Mouse (Mus musculus): ENCODE measurements around the gene H2-Ab1. TPM values are rescaled to one million over a fixed set of nuclear protein-coding genes. Genes with fewer than 3 reads are reported as not detected.

The H2-Ab1 gene
- polyA plus RNA-seq, 1 experiment = 175 TPM

- no peak overlapping the region for H3K27ac ChIP-seq (ENCODE audit: control insufficient read depth, insufficient read depth, low read depth, low read length, poor library complexity)
- H3K4me1 ChIP-seq (ENCODE audit: control insufficient read depth, insufficient read depth, low read length) = no peaks in the 10 kb centered on the region; the same call in 1 of the 2 replicates
- no peak overlapping the region for H3K4me3 ChIP-seq (replicated peaks; ENCODE audit: control insufficient read depth, low read depth, low read length)
- under 1% methylated on average over 9 of the region's 9 CpGs for WGBS
- peak; percentile 99 for TF ChIP-seq CTCF (IDR thresholded peaks at IDR 0.05; ENCODE audit: control insufficient read depth, insufficient read depth, low read length)
- no peak for TF ChIP-seq POLR2A (IDR thresholded peaks at IDR 0.05; ENCODE audit: borderline replicate concordance, control insufficient read depth, low read depth, low read length)
These were observed 22.6 kb upstream of the H2-Ab1 start for GRCm38 (mm10) chr17:34234926-34235325.

GRCm38 (mm10) chr17:34236691-34237090, 20.8 kb upstream of the H2-Ab1 start:
- TF ChIP-seq CTCF (IDR thresholded peaks at IDR 0.05; ENCODE audit: control insufficient read depth, insufficient read depth, low read length) (no peak), POLR2A (IDR thresholded peaks at IDR 0.05; ENCODE audit: borderline replicate concordance, control insufficient read depth, low read depth, low read length) (no peak)
- Histone ChIP-seq H3K4me3 (replicated peaks; ENCODE audit: control insufficient read depth, low read depth, low read length) (no peak overlapping the region), H3K4me1 (ENCODE audit: control insufficient read depth, insufficient read depth, low read length) (no peaks in the 10 kb centered on the region; the same call in 1 of the 2 replicates), H3K27ac (ENCODE audit: control insufficient read depth, insufficient read depth, low read depth, low read length, poor library complexity) (no peak overlapping the region)
- 81% methylated on average over 5 of the region's 5 CpGs for WGBS

DNA sequence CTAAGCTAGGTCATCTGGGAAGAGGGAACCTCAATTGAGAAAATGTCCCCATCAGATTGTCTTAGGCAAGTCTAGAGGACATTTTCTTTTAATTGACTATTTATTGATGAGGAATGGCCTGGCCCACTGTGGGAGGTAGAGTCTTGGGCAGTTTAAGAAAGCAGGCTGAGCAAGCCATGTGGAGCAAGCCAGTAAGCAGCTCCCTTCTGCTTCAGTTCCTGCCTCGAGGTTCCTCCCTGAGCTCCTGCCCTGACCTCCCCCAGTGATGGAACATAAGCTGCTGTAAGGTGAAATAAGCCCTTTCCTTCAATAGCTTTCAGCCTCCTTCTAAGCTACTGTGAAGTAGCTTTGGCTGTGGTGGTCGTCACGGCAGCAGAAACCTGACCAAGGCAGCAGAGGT, 19.7 kb upstream of the H2-Ab1 start:
- H3K4me1 ChIP-seq (ENCODE audit: control insufficient read depth, insufficient read depth, low read length) = no peaks in the 10 kb centered on the region; the same call in 1 of the 2 replicates
- TF ChIP-seq CTCF (IDR thresholded peaks at IDR 0.05; ENCODE audit: control insufficient read depth, insufficient read depth, low read length) (no peak), POLR2A (IDR thresholded peaks at IDR 0.05; ENCODE audit: borderline replicate concordance, control insufficient read depth, low read depth, low read length) (no peak)
- H3K4me3 ChIP-seq (replicated peaks; ENCODE audit: control insufficient read depth, low read depth, low read length) = no peak overlapping the region
- no peak overlapping the region for H3K27ac ChIP-seq (ENCODE audit: control insufficient read depth, insufficient read depth, low read depth, low read length, poor library complexity)
- WGBS = 68% methylated on average over 3 of the region's 3 CpGs

- Histone ChIP-seq H3K27ac (ENCODE audit: control insufficient read depth, insufficient read depth, low read depth, low read length, poor library complexity) (peak within 1 kb of the TSS; percentile 94), H3K4me1 (ENCODE audit: control insufficient read depth, insufficient read depth, low read length) (no peaks in the 10 kb centered on the region; the same call in 1 of the 2 replicates), H3K4me3 (replicated peaks; ENCODE audit: control insufficient read depth, low read depth, low read length) (peak within 1 kb of the TSS; percentile 45)
- TF ChIP-seq CTCF (IDR thresholded peaks at IDR 0.05; ENCODE audit: control insufficient read depth, insufficient read depth, low read length) = no peak
- no peak for TF ChIP-seq POLR2A (IDR thresholded peaks at IDR 0.05; ENCODE audit: borderline replicate concordance, control insufficient read depth, low read depth, low read length)
- WGBS = 23% methylated on average over 3 of the region's 3 CpGs
These were observed 18.8 kb upstream of the H2-Ab1 start, which contains the start of gene H2-Ob for GRCm38 (mm10) chr17:34238706-34239105. Gene H2-Ob (plus strand): TSS chr17:34238903.

GRCm38 (mm10) chr17:34239601-34240041, 17.9 kb upstream of the H2-Ab1 start:
- 2% methylated on average over 10 of the region's 10 CpGs for WGBS
- Histone ChIP-seq H3K27ac (ENCODE audit: control insufficient read depth, insufficient read depth, low read depth, low read length, poor library complexity) (peak overlapping the region; percentile 94), H3K4me1 (ENCODE audit: control insufficient read depth, insufficient read depth, low read length) (no peaks in the 10 kb centered on the region; the same call in 1 of the 2 replicates), H3K4me3 (replicated peaks; ENCODE audit: control insufficient read depth, low read depth, low read length) (peak overlapping the region; percentile 44)
- TF ChIP-seq CTCF (IDR thresholded peaks at IDR 0.05; ENCODE audit: control insufficient read depth, insufficient read depth, low read length) (no peak), POLR2A (IDR thresholded peaks at IDR 0.05; ENCODE audit: borderline replicate concordance, control insufficient read depth, low read depth, low read length) (peak; percentile 39; the same call in 1 of the 2 replicates)

DNA sequence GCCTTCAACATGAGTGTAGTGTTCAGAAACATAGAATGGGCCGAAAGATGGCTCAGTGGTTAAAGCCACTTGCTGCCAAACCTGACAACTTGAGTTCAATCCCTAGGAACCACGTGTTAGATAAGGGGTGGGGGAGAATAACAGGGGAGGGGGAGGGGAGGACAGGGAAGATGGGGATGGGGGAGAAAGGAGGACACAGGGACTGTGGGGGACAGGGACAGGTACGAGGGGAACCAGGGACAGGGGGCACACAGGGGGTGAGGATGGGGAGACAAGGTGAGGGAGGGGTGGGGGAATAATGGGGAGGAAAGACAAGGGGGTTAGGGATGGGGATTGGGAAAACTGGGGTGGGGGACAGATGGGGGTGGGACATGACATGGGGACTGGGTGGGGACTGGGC, 17.1 kb upstream of the H2-Ab1 start:
- H3K27ac ChIP-seq (ENCODE audit: control insufficient read depth, insufficient read depth, low read depth, low read length, poor library complexity) = peak overlapping the region; percentile 82
- TF ChIP-seq POLR2A (IDR thresholded peaks at IDR 0.05; ENCODE audit: borderline replicate concordance, control insufficient read depth, low read depth, low read length) = no peak
- no peak for TF ChIP-seq CTCF (IDR thresholded peaks at IDR 0.05; ENCODE audit: control insufficient read depth, insufficient read depth, low read length)

DNA sequence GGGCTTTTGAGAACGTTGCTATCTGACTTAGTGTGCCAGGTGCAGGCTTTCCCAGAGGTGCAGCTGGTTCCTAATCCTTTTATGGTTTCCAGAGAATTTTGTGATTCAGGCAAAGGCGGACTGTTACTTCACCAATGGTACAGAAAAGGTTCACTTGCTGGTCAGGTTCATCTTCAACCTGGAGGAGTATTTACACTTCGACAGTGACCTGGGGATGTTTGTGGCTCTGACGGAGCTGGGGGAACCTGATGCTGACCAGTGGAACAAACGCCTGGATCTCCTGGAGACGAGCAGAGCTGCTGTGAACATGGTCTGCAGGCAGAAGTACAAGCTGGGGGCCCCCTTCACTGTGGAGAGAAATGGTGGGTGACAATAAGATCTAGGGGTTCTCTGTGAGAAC, 16.6 kb upstream of the H2-Ab1 start:
- TF ChIP-seq POLR2A (IDR thresholded peaks at IDR 0.05; ENCODE audit: borderline replicate concordance, control insufficient read depth, low read depth, low read length) = no peak
- TF ChIP-seq CTCF (IDR thresholded peaks at IDR 0.05; ENCODE audit: control insufficient read depth, insufficient read depth, low read length) = no peak
- Histone ChIP-seq H3K4me3 (replicated peaks; ENCODE audit: control insufficient read depth, low read depth, low read length) (no peak overlapping the region), H3K4me1 (ENCODE audit: control insufficient read depth, insufficient read depth, low read length) (no peaks in the 10 kb centered on the region; the same call in 1 of the 2 replicates), H3K27ac (ENCODE audit: control insufficient read depth, insufficient read depth, low read depth, low read length, poor library complexity) (0 out of 2 replicates have a peak overlapping the region, but pooled peaks have one; percentile 28)
- WGBS = 75% methylated on average over 6 of the region's 6 CpGs

More for the DNA sequence above, 17.1 kb upstream of the H2-Ab1 start:
- WGBS = 15% methylated on average over 3 of the region's 3 CpGs
- Histone ChIP-seq H3K4me3 (replicated peaks; ENCODE audit: control insufficient read depth, low read depth, low read length) (no peak overlapping the region), H3K4me1 (ENCODE audit: control insufficient read depth, insufficient read depth, low read length) (no peaks in the 10 kb centered on the region; the same call in 1 of the 2 replicates)

GRCm38 (mm10) chr17:34244656-34245055, 12.8 kb upstream of the H2-Ab1 start:
- H3K27ac ChIP-seq (ENCODE audit: control insufficient read depth, insufficient read depth, low read depth, low read length, poor library complexity) = no peak overlapping the region
- TF ChIP-seq POLR2A (IDR thresholded peaks at IDR 0.05; ENCODE audit: borderline replicate concordance, control insufficient read depth, low read depth, low read length) = no peak
- TF ChIP-seq CTCF (IDR thresholded peaks at IDR 0.05; ENCODE audit: control insufficient read depth, insufficient read depth, low read length) = no peak
- WGBS = 83% methylated on average over 4 of the region's 4 CpGs
- peaks cover 4% of the 10 kb centered on the region; the same call in 1 of the 2 replicates for H3K4me1 ChIP-seq (ENCODE audit: control insufficient read depth, insufficient read depth, low read length)
- H3K4me3 ChIP-seq (replicated peaks; ENCODE audit: control insufficient read depth, low read depth, low read length) = no peak overlapping the region

Data from bone marrow, adult 2 months (tissue).